ENCODE assay signal across 29 mouse cellular contexts in the genomic region with DNA sequence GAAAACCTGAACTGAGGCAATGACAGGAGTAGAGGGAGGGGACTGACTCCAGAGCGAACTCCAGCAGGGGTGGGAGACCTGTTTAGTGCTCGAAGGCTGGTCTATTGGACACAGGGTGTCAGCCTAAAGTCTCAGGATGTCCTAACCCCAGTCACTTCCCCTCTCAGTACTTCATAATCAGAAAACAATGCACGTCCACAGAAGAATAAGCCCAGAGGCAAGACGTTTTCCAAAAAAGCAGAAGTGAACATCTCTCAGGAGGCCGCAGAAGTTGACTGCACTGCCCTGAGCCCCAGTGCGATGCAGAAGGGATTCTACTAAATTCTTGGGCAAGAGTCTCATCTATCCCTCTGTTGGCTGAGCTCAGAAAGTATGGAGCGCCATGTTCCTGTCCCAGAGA. TPM values are rescaled to one million over a fixed set of nuclear protein-coding genes. Genes with fewer than 3 reads are reported as not detected.
A peak's percentile ranks its signal among the peaks of the same experiment; 100 is the strongest.
DNase-seq lines count a peak whose midpoint lies in the region; ATAC-seq and TF ChIP-seq lines count a peak whose summit lies in the region.
"Had no signal": no experiment of that assay in that cellular context is flagged by ENCODE, and none has a peak within 500 bp of the region (broad histone marks: within the 10 kb centered on the region; RNA-seq: fewer than 3 reads in every experiment).

No protein-coding gene starts in this region.

- WGBS in heart, embryonic 11.5 days (ENCODE audit: insufficient replicate concordance): 69% methylated on average over 7 of the region's 7 CpGs
- 79% methylated on average over 7 of the region's 7 CpGs for WGBS in lung, postnatal 0 days

- TF ChIP-seq CTCF in lung, postnatal 0 days (IDR thresholded peaks at IDR 0.05): no peak

- no peaks in the 10 kb centered on the region for H3K36me3 ChIP-seq in heart, embryonic 11.5 days (ENCODE audit: control insufficient read depth, insufficient read depth, low read length)
- no peaks in the 10 kb centered on the region for H3K36me3 ChIP-seq in lung, postnatal 0 days (ENCODE audit: insufficient read depth, low read length)
- H3K36me3 ChIP-seq: embryonic facial prominence, embryonic 13.5 days; forebrain, embryonic 10.5 days; heart, embryonic 15.5 days; hindbrain, embryonic 12.5 days; lung, embryonic 15.5 days; midbrain, embryonic 12.5 days had no signal

- no peak for ATAC-seq in heart, embryonic 11.5 days (replicated peaks; ENCODE audit: insufficient number of reproducible peaks, low FRiP score, low TSS enrichment)
- no peak for ATAC-seq in lung, postnatal 0 days
- peak; percentile 94 for ATAC-seq in granulocyte monocyte progenitor cell, adult 5-6 weeks (replicated peaks; ENCODE audit: poor library complexity, severe bottlenecking)
- ATAC-seq: forebrain, embryonic 15.5 days; hindbrain, postnatal 0 days; intestine, embryonic 16.5 days had no signal

- H3K4me3 ChIP-seq in heart, embryonic 11.5 days (ENCODE audit: low read depth, low read length): no peak overlapping the region
- no peak overlapping the region for H3K4me3 ChIP-seq in lung, postnatal 0 days (ENCODE audit: low read depth, low read length)
- H3K4me3 ChIP-seq: embryonic facial prominence, embryonic 13.5 days; forebrain, embryonic 10.5 days; forebrain, embryonic 15.5 days; heart, adult 2 months; heart, embryonic 15.5 days; hindbrain, embryonic 12.5 days; lung, embryonic 15.5 days; midbrain, embryonic 12.5 days; neural tube, embryonic 15.5 days had no signal

- H3K4me1 ChIP-seq in heart, embryonic 11.5 days (ENCODE audit: control insufficient read depth, insufficient read depth, low read length): peaks cover 9% of the 10 kb centered on the region
- no peaks in the 10 kb centered on the region for H3K4me1 ChIP-seq in lung, postnatal 0 days (ENCODE audit: insufficient read depth, low read depth, low read length)
- H3K4me1 ChIP-seq: embryonic facial prominence, embryonic 13.5 days; forebrain, embryonic 10.5 days; forebrain, embryonic 15.5 days; hindbrain, embryonic 12.5 days; lung, embryonic 15.5 days; midbrain, embryonic 12.5 days had no signal

- no peaks in the 10 kb centered on the region for H3K27me3 ChIP-seq in heart, embryonic 11.5 days (ENCODE audit: control insufficient read depth, insufficient read depth, low read length)
- H3K27me3 ChIP-seq in lung, postnatal 0 days (replicated peaks; ENCODE audit: insufficient read depth, low read length): no peaks in the 10 kb centered on the region
- H3K27me3 ChIP-seq: embryonic facial prominence, embryonic 13.5 days; forebrain, embryonic 15.5 days; heart, embryonic 15.5 days; hindbrain, embryonic 12.5 days; lung, embryonic 15.5 days; midbrain, embryonic 12.5 days; neural tube, embryonic 15.5 days had no signal

- H3K9me3 ChIP-seq in heart, embryonic 11.5 days (replicated peaks; ENCODE audit: control insufficient read depth, low read length): 0 out of 2 replicates have a peak, but pooled peaks cover 3% of the 10 kb centered on the region
- no peaks in the 10 kb centered on the region for H3K9me3 ChIP-seq in lung, postnatal 0 days (ENCODE audit: low read length)
- H3K9me3 ChIP-seq: embryonic facial prominence, embryonic 13.5 days; forebrain, embryonic 10.5 days; heart, embryonic 15.5 days; lung, embryonic 15.5 days; neural tube, embryonic 15.5 days had no signal

- TF ChIP-seq EP300 in lung, postnatal 0 days (IDR thresholded peaks at IDR 0.05): no peak

- intact Hi-C loops in left cerebral cortex, postnatal 4 days (cut with DNase I): no loop called here

- no peak overlapping the region for H3K9ac ChIP-seq in heart, embryonic 11.5 days (ENCODE audit: low read depth, low read length)
- H3K9ac ChIP-seq in lung, postnatal 0 days (replicated peaks; ENCODE audit: low read depth): no peak overlapping the region
- H3K9ac ChIP-seq: embryonic facial prominence, embryonic 13.5 days; forebrain, embryonic 15.5 days; heart, embryonic 15.5 days; hindbrain, embryonic 12.5 days; lung, embryonic 15.5 days; midbrain, embryonic 12.5 days; neural tube, embryonic 15.5 days had no signal

- peak; percentile 75 for DNase-seq in heart, adult 11 months
- DNase-seq in lung, postnatal 0 days (ENCODE audit: low spot score): peak; percentile 7
- no peak for DNase-seq in lung, postnatal 10 days
- DNase-seq in A20 (ENCODE audit: low read depth, low spot score): peak; percentile 33
- no peak for DNase-seq in left cerebral cortex, postnatal 4 days
- no peak for DNase-seq in cerebellum, postnatal 14 days
- DNase-seq: adrenal gland, postnatal 25 days; cerebellum, adult 2 months; cerebellum, postnatal 25 days; gastrocnemius, postnatal 25 days; heart, adult 2 months; kidney, adult 8-10 months; kidney, postnatal 4 days; retina, postnatal 1 day; right cerebral cortex, postnatal 14 days; thymus, postnatal 14 days had no signal

- H3K27ac ChIP-seq in heart, embryonic 11.5 days (ENCODE audit: low read depth, low read length): no peak overlapping the region
- H3K27ac ChIP-seq in lung, postnatal 0 days (ENCODE audit: low read length): no peak overlapping the region
- H3K27ac ChIP-seq: embryonic facial prominence, embryonic 13.5 days; forebrain, embryonic 10.5 days; forebrain, embryonic 15.5 days; heart, adult 2 months; heart, embryonic 15.5 days; hindbrain, embryonic 12.5 days; hindbrain, postnatal 0 days; kidney, postnatal 0 days; lung, embryonic 15.5 days; midbrain, embryonic 12.5 days had no signal

- no peak overlapping the region for H3K4me2 ChIP-seq in heart, embryonic 11.5 days
- no peak overlapping the region for H3K4me2 ChIP-seq in lung, postnatal 0 days (replicated peaks; ENCODE audit: low read depth, low read length)
- H3K4me2 ChIP-seq: embryonic facial prominence, embryonic 13.5 days; forebrain, embryonic 15.5 days; heart, embryonic 15.5 days; hindbrain, embryonic 12.5 days; lung, embryonic 15.5 days; midbrain, embryonic 12.5 days; neural tube, embryonic 15.5 days had no signal

RNA-seq across cellular contexts. Expression of gene Dgki, which starts 37.5 kb away (rescaled TPM):
- polyA plus RNA-seq in heart, embryonic 11.5 days (2014; fragmentation: Nextera tagmentation; extraction: Ambion mirVana): 1.0 and 1.1 TPM in 2 replicates
- 0.33 and 0.45 TPM in 2 replicates for polyA plus RNA-seq in lung, postnatal 0 days (2015; fragmentation: Nextera tagmentation; extraction: Ambion mirVana)
- not detected in 2 replicates for total RNA-seq in granulocyte monocyte progenitor cell, adult 5-6 weeks (2014; fragmentation: Nextera tagmentation)
- total RNA-seq in granulocyte monocyte progenitor cell, adult 5-6 weeks (2017): not detected in 2 replicates
- total RNA-seq in left cerebral cortex, postnatal 4 days (2021): 10 to 100 TPM; 49.4 to 53.8 TPM

Comparison
In these comparisons a context has a peak if more than half of its experiments do, and no peak if none do; other contexts are left out.
1. DNase-seq: peak in heart, adult 11 months (single experiment), lung, postnatal 0 days (single experiment) and A20 (single experiment); none in lung, postnatal 10 days (single experiment), left cerebral cortex, postnatal 4 days (single experiment) and cerebellum, postnatal 14 days (0 of 2).
2. RNA of gene Dgki, which starts 37.5 kb away (total RNA-seq): 49.4 to 53.8 TPM in left cerebral cortex, postnatal 4 days; not detected in granulocyte monocyte progenitor cell, adult 5-6 weeks; every median in the first group is over 10 times any median in the second.